Mouse (Mus musculus) monocyte, adult 59 days (primary cell): ENCODE results near the gene Nedd9. TPM values are rescaled to one million over a fixed set of nuclear protein-coding genes. Genes with fewer than 3 reads are reported as not detected.

Experiments used
- total RNA-seq, 2 experiments: library from RNA; stranded (reverse); gene quantifications; one replicate each; pipeline ENCODE4 v1.2.4; 2023

The Nedd9 gene
- total RNA-seq = 100 to 1,000 TPM; 232 to 253 TPM

GRCm38 (mm10) chr13:41486606-41487408 lies at the start of gene Nedd9:
TSS of gene Nedd9 (minus strand) at chr13:41487362.

DNA sequence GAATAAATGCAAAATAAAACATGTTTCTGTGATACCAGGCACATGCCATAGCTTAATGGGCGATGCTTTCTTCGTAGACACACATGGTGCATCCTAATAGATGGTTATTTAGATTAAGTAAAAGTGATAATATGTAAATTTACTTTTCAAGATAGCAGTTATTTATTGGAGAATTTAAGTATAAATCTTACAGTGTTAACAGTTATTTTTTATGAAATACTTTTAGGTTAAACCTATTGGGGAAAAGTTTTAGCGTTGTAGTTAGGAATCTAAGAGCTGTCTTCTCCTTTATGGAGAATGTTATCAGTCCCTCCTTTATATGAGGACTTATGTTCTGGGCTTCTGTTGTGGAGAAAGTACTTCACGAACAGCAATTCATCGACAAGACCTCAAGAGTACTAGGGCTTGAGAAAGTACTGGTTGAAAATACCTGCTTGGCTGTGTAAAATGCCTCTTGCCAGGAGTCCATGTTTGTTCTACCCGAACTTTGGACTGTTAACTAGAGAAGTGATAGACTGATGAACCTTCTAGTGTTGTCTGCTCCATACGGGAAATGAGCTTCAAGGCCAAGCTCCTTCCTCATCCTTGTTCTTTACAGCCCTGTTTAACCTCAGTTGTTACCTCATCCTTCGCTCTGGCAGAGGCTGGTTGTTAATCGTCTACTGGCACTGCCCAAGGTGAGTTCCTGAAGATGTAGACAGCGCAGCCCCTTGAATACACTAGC lies 213.1 kb downstream of the Nedd9 start, which contains the start of gene Gm17364:
TSS of gene Gm17364 (minus strand) at position 51 of the 724 bp plus-strand sequence.

Other genes starting within 250 kb of the Nedd9 start
- gene Smim13, start 237.5 kb downstream of the Nedd9 start, total RNA-seq = 1 to 10 TPM; 7.6 TPM
- gene Gm17364, start 213.4 kb downstream of the Nedd9 start, total RNA-seq = not detected
- 10 to 100 TPM; 29.1 to 29.6 TPM for gene Tmem170b, start 118.5 kb upstream of the Nedd9 start, total RNA-seq